Mouse (Mus musculus): Measurements from ENCODE around the gene Pnldc1.
"Not testable (repeated sequence)": the region's sequence is repeated elsewhere in the genome, so short reads cannot be mapped to it uniquely, and the experiment has no call there.

Gene Pnldc1

DNA sequence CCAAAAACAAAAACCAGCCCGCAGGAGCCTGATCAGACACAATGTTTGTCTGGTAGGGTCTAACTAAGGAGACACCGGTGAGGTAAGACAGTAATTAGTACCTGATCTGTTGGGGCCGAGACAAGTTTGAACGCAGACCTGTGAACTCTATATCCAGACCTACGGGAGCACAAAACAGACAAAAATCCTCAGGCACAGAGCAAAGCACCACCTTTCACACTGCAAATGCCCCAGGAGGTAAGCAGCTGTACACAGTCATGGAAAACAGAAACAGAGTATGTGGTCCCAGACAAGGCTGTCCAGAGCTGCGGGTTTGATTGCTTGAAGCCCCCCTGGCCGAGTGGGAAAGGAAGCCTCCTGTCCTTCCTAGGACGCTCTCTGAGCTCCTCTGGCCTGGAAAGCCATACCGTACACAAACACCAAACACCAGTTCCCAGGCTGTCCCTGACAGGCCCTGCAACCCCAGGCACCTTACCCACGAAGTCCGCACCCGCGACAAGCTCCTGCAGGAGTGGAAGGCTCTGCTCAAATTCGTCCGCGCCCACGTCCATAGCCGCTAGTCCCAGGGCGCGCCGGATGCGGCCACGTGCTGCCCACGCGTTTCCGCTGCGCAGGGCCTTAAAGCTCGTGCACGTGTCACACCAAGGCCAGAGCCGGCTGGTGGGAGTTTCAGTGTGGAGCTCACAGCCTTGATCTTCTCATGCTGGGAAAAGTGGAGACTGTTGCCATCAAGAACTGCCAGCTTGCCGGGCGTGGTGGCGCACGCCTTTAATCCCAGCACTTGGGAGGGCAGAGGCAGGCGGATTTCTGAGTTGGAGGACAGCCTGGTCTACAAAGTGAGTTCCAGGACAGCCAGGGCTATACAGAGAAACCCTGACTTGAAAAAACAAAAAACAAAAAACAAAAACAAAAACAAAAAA, at the start of gene Pnldc1:
Pnldc1 (minus strand) TSS at position 870 of the 920 bp plus-strand sequence.
- CTCF ChIA-PET = interaction anchor here in 2 of 4 experiments (0.8 to 1.5 kb wide), 3 partner anchors 16 to 30 kb away, joined by 3 to 7 read pairs (median 6); no protein-coding TSS in a partner anchor
- POLR2A ChIA-PET = interaction anchor here (0.7 to 3.4 kb wide), 32 partner anchors 9 to 148 kb away, joined by 3 to 23 read pairs (median 4); partner anchors contain the start of genes Acat2 (in 4 of the 4) and Sod2 (in 1 of the 4)

DNA sequence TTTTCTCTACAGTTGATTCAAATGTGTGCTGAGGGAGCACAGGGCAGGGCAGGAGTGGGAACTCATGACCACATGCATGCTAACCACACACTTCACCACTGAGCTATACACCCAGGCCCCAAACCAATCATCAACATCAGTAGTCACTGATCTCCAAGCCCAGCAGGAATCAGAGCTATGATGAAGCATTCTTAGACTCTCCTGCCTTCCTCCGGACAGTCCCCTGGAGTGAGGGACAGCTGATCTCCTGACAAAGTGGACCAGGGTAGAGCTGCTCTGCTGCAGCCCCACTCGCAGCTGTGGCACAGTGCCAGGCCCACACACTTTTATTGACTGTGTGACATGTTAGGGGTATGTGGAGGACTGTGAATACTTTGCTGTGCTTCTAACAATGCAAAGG, 49.3 kb upstream of the Pnldc1 start:
- CTCF ChIA-PET = not testable (repeated sequence)
- POLR2A ChIA-PET = interaction anchor here in 2 of 4 experiments (0.9 to 3.5 kb wide), 9 partner anchors 10 to 56 kb away, joined by 3 to 27 read pairs (median 7); partner anchors contain the start of genes Mrpl18 (in 1 of the 2), Sod2 (in 1 of the 2) and Tcp1 (in 1 of the 2)

DNA sequence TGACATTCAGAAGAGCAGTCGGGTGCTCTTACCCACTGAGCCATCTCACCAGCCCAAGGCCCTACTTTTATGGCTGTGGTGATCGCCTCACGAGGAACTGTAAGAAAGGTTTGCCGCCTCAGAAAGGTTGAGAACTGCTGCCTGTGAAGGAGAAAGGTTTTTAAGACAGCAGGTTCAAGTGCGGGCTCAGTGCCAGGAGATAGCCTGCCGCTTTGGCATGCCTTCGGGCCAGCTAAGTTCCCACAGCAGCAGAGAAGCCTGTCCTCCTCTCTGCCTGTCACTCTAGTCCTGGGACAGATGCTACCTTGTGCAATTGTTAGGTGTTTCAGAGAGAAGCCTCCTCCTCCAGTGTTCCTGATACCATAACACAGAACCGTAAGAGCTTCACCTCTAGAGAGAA, 46.6 kb upstream of the Pnldc1 start:
- ChIA-PET POLR2A (interaction anchor here in 2 of 4 experiments (0.9 to 1.3 kb wide), 3 partner anchors 40 to 52 kb away, joined by 3 to 4 read pairs (median 3); partner anchors contain the start of gene Pnldc1 (in 1 of the 2)), CTCF (no interaction called here)

DNA sequence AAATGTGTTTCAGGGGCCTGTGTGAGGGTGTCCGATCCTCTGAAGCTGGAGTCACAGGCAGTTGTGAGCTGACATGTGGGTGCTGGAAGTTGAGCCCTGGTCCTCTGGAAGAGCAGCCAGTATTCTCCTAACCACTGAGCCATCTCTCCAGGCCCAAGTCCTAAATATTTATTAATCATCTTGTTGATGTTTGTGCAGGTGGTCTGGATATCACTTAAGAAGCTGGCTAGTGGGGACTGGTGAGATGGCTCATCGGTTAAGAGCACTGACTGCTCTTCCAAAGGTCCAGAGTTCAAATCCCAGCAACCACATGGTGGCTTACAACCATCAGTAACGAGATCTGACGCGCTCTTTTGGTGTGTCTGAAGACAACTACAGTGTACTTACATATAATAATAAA, 39.6 kb upstream of the Pnldc1 start:
- ChIA-PET CTCF (no interaction called here), POLR2A (interaction anchor here in 2 of 4 experiments (0.6 to 2.8 kb wide), 9 partner anchors 9 to 33 kb away, joined by 3 to 9 read pairs (median 4); partner anchors contain the start of genes Acat2 (in 2 of the 2), Acat3 (in 1 of the 2) and Mrpl18 (in 1 of the 2))

DNA sequence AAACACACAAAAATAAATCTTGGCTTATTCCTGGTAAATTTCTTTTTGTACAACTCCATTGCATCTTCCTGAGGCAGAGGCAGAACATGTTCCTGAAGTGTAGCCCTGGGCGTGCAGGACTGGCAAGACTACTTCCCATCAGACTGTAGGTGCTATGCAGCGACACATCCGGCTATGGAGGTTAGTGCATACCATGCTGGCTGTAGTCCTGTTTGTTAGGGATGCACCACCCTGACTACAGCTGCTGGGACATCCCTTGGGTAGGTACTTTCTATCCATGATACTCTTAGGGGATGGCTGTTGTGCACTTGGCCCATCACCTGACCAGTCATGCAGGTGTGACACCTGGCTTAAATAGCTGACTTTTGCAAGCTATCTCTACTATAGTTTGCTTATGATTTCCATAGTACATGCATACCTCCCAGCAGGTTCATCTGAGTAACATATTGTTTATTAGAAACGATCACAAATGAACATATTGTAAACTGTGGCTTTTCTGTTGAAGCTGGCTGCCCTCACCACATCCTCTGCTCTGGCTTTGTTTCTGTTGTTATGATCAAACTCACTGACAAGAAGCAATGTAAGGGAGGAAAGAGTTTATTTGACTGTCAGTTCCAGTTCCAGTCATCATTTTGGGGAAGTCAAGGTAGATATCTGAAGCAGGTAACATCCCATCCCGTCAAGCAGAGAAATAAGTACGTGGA, 32.6 kb upstream of the Pnldc1 start:
- POLR2A ChIA-PET = interaction anchor here in 1 of 4 experiments (1.0 kb wide), 1 partner anchor 11 kb away, joined by 3 read pairs; no protein-coding TSS in a partner anchor
- CTCF ChIA-PET = no interaction called here

DNA sequence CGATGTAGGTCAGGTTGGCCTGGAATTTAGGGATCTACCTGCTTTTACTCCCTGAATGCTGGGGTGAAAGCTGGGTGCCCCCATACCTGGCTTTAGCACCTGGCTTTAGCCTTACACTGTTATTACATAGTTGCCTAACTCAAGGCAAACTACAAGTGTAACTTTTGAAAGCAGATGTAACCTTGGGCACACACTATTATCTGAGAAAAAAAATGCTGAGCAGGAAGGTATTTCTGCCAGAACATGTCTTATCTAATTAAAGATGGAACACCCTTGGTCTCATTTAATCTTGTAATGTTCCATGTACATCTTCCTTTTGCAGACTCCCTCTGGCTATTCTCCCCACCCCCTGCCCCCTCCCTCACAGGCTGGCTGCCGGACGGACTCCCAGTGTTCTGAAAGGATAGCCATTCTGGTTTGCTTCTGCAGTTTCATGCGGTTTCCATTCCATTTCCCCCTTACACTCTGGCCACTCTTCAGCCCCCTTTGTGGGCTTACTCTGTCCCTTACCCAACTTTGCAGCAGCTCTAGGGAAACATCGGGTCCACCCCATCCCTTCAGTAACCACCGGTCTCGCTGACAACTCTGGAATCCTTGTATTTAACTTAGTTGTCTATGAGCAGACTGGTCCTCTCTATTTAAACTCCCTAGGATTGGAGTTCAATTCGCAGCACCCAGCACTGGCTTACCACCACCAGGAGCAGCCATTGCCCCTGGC, 31.7 kb upstream of the Pnldc1 start:
- POLR2A ChIA-PET = no interaction called here
- CTCF ChIA-PET = interaction anchor here in 1 of 4 experiments (1.1 kb wide), 1 partner anchor 54 kb away, joined by 3 read pairs; no protein-coding TSS in a partner anchor

DNA sequence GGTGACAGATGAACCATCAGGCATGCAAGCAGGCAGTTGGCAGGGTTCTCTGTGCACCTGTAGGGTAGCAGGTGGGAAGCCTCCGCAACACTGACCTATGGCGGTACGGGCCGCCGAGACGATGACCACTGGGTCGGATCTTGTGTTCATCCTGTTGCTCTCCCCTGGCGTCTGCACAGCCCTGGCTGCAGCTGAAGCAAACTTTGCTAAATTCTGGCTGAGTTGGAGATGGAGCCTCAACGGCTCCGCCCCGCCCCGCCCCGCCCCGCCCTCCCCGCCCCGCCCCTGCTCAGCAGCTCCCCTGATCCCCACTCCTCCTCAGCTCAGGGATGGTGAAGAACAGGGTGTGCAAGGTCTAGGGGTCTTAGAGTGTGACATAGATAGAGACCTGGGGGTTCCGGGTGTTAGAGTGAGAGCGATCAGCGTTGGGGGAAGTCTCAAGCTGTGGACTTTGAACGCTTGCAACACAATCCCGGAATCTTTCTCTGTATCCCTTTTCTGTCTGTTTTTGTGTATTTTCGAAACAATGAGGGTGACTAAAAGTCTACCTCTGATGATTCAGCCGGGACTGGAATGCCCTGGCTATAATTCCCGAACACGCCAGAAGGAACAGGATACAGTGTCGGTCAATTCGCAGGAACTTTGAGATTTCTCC, 30.2 kb upstream of the Pnldc1 start, which contains the start of gene Acat3:
Acat3 (minus strand) TSS at position 450 of the 655 bp plus-strand sequence.
- CTCF ChIA-PET = interaction anchor here in 2 of 4 experiments (0.6 kb wide), 2 partner anchors 59 to 108 kb away, joined by 3 to 6 read pairs; no protein-coding TSS in a partner anchor
- POLR2A ChIA-PET = interaction anchor here in 2 of 4 experiments (1.0 to 1.4 kb wide), 4 partner anchors 9 to 24 kb away, joined by 3 to 13 read pairs (median 6); partner anchors contain the start of genes Acat2 (in 1 of the 2), Mrpl18 (in 1 of the 2) and Tcp1 (in 1 of the 2)

DNA sequence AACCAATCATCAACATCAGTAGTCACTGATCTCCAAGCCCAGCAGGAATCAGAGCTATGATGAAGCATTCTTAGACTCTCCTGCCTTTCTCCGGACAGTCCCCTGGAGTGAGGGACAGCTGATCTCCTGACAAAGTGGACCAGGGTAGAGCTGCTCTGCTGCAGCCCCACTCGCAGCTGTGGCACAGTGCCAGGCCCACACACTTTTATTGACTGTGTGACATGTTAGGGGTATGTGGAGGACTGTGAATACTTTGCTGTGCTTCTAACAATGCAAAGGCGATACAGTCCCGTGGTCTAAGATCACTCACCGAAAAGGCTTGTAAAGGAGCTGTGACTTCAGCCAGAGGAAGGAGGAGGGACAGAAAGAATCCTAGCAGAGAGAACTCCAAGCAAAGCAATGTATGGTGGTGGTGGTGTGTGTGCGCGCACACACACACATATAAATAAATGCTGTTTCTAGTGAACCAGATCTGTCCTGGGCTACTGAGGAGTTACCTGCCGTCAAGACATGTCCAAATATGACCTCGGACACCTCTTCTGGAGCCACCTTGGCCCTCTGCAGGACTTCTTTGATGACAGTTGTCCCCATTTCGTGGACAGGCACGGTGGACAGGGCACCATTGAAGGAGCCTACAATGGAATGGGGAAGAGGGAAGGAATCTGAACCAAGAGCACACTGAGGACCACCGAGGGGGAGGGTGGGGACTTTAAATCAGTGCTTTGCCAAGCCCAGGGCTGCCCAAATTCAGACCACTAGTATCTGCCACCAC, 29.5 kb upstream of the Pnldc1 start:
- CTCF ChIA-PET = not testable (repeated sequence)
- POLR2A ChIA-PET = interaction anchor here in 2 of 4 experiments (1.0 to 2.0 kb wide), 5 partner anchors 10 to 23 kb away, joined by 3 to 13 read pairs (median 9); partner anchors contain the start of genes Mrpl18 (in 2 of the 2), Tcp1 (in 2 of the 2) and Acat2 (in 1 of the 2)

DNA sequence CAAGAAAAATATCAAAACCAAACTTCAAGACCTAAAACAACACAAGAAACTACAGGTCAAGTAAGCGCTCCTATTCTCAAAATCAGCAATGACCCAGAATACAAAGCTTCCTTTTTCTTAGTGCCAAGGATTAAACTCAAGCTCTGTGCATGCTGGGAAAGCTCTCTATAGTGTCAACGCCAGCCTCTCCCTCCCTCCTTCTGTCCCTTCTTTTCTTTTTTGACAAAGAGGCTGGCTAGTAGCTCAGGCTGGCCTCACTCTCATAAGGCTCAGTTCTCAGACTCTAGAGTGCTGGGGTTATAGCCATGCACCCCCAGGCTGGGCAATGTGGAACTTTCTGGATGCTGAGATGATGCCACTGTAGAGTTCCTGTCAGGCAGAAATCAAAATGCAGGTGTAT, 28.0 kb upstream of the Pnldc1 start:
- ChIA-PET CTCF (interaction anchor here in 2 of 4 experiments (0.6 to 1.1 kb wide), 2 partner anchors 21 to 22 kb away, joined by 3 to 10 read pairs; partner anchors contain the start of genes Mrpl18 (in 1 of the 2) and Tcp1 (in 1 of the 2)), POLR2A (interaction anchor here in 2 of 4 experiments (0.6 to 2.0 kb wide), 7 partner anchors 12 to 71 kb away, joined by 3 to 9 read pairs (median 4); partner anchors contain the start of genes Acat2 (in 1 of the 2), Mrpl18 (in 1 of the 2) and Tcp1 (in 1 of the 2))

DNA sequence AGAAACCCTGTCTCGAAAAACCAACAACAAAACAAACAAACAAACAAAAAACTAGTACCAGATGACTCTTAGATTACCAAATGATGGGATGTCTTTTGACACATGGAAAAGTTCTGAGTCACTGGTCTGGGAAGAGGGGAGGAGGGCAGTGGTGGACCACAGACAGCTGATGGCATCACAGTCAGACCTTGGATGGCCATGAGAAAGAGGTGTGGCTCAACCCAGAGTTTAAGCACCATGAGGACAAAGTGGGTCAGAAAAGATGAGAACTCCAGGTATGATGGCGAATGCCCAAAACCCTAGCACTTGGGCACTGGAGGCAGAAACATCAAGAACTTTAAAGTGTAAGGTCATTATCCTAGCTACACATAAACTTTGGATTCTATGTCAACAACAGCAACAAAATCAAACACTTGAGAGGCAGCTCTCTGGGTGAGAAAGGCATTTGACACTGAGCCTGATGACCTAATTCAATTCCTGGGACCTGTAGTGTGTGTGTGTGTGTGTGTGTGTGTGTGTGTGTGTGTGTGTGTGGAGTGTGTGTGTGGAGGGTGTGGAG, 27.5 kb upstream of the Pnldc1 start:
- ChIA-PET CTCF (interaction anchor here in 1 of 4 experiments (0.6 to 0.7 kb wide), 2 partner anchors 21 to 171 kb away, joined by 5 to 10 read pairs; no protein-coding TSS in a partner anchor), POLR2A (interaction anchor here in 2 of 4 experiments (0.6 to 3.0 kb wide), 11 partner anchors 8 to 72 kb away, joined by 3 to 15 read pairs (median 4); partner anchors contain the start of genes Acat2 (in 1 of the 2), Mrpl18 (in 1 of the 2) and Tcp1 (in 1 of the 2))

DNA sequence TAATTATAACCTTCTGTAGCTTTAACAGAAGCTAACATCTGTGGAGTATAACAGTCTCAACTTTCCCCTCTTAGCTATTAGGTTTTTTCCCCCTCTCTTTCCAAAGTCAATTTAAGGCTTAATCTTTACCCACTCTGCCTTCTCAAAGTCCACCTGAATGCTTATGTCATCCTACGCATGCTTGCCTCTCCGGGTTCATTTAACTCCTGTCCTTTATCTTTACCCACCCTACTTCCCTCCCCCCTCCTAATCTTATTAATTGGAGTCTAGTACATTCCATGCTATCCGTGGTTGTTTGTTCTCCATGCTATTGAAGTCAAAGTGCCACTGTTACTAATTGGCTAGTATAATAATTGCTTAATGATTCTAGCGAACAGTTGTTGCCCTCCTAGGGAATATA, 25.7 kb upstream of the Pnldc1 start:
- POLR2A ChIA-PET = interaction anchor here in 2 of 4 experiments (0.6 to 3.0 kb wide), 6 partner anchors 10 to 30 kb away, joined by 3 to 15 read pairs (median 7); partner anchors contain the start of genes Acat2 (in 1 of the 2), Mrpl18 (in 1 of the 2) and Tcp1 (in 1 of the 2)
- CTCF ChIA-PET = no interaction called here

DNA sequence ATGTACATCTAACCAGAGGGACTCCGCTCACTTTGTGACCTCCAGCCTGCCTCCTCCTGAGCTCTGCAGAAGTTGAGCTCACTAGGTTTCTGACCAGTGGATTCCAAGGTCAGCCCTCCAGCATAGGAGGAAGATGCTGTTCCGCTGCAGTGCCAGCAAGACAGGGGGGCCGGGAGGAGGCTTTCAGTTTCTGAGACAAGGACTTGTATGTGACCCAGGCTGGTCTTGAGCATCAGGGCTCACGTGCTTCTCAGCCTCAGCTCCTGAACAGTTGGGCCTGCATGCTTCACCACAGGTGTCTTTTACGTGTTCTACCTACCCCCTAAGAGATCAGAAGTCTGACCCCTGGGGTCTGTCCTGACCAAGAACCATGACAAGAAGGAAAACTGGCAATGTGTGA, 21.5 kb upstream of the Pnldc1 start:
- POLR2A ChIA-PET = interaction anchor here in 2 of 4 experiments (0.7 to 2.0 kb wide), 7 partner anchors 8 to 38 kb away, joined by 3 to 9 read pairs (median 3); partner anchors contain the start of genes Acat2 (in 1 of the 2), Mrpl18 (in 1 of the 2) and Tcp1 (in 1 of the 2)
- CTCF ChIA-PET = not testable (repeated sequence)

DNA sequence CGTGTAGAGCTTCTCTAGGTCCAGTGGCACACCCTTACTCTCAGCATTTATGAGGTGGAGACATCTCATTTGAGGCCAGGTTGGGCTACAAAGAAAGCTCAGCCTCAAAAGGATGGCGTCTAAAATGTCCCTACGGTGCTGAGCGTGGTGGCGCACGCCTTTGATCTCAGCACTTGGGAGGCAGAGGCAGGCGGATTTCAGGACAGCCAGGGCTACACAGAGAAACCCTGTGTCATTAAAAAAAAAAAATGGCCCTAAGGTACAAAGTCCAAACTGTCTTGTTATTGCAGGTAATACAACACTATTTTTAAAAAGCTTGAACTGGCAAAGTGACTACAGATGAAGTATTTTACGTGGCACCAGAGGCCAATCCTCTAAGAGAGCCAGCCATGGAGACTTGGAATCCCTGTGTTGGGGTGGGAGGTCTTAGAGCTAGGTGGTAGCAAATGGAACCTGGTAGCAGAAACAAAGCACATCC, 15.7 kb upstream of the Pnldc1 start:
- ChIA-PET POLR2A (interaction anchor here (0.7 to 3.1 kb wide), 25 partner anchors 9 to 939 kb away, joined by 3 to 42 read pairs (median 4); partner anchors contain the start of genes Mrpl18 (in 4 of the 4), Acat2 (in 3 of the 4), Tcp1 (in 3 of the 4) and Pnldc1 (in 1 of the 4)), CTCF (interaction anchor here in 1 of 4 experiments (1.2 kb wide), 1 partner anchor 16 kb away, joined by 3 read pairs; no protein-coding TSS in a partner anchor)

DNA sequence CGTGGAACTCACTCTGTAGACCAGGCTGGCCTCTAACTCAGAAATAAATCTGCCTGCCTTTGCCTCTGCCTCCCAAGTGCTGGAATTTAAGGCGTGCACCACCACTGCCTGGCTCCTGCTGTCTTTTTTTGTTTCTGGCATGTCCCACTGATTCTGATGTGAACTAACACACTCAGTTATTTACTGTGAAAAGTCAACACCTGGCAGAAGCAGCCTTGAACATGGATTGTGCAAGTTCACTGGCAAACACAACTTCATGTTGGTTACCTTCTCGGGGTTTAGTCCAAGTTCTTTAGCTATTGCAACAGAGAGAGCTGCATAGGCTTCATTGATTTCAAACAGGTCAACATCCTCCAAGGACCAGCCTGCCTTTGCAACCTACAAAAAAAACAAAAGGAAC, 15.0 kb upstream of the Pnldc1 start:
- ChIA-PET CTCF (interaction anchor here in 1 of 4 experiments (1.2 kb wide), 1 partner anchor 16 kb away, joined by 3 read pairs; no protein-coding TSS in a partner anchor), POLR2A (interaction anchor here (1.0 to 3.1 kb wide), 18 partner anchors 9 to 82 kb away, joined by 3 to 42 read pairs (median 5); partner anchors contain the start of genes Mrpl18 (in 4 of the 4), Acat2 (in 3 of the 4), Tcp1 (in 3 of the 4) and Pnldc1 (in 1 of the 4))

DNA sequence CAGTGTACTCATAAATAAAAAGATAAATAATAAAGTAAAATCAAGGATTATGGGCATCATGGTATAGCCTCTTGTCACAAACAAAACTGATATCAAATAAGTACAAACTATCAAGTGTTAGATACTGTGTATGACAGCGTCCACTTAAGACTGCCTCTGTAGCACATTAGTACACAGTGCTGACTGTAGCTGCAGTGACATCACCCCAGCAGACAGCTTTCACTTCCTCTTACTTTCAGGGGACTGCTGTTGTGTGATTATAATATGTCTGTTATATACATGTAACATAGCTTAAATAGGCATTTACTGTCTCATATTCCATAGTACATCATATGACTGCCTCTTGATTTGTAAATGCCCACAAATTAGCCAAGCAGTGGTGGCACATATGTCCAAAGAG, 11.0 kb upstream of the Pnldc1 start:
- ChIA-PET CTCF (no interaction called here), POLR2A (interaction anchor here in 1 of 4 experiments (0.8 to 9.2 kb wide), 5 partner anchors 10 to 86 kb away, joined by 3 to 92 read pairs (median 3); no protein-coding TSS in a partner anchor)

All from embryonic stem cell, embryonic (primary cell).